Mouse (Mus musculus) limb, embryonic 11.5 days (tissue): ENCODE measurements around the gene Itpk1. TPM values are rescaled to one million over a fixed set of nuclear protein-coding genes. Genes with fewer than 3 reads are reported as not detected.

Experiments
- ATAC-seq: fragments of 200-750 bp; cut with Nextera tagmentation; 2 replicates; pipeline ENCODE4 v1.8.0; 2017; ENCODE audit warnings: low read depth; ENCODE audit not compliant: insufficient number of reproducible peaks, low FRiP score, low TSS enrichment
- DNase-seq: peaks from one replicate; pipeline ENCODE4 v3.0.0-alpha.2; 2015; ENCODE audit warnings: low spot score
- H3K27ac ChIP-seq: fragments of 300-500 bp; sonication (generic); replicated peaks from 2 replicates; pipeline ENCODE4 v1.5.1; 2014; ENCODE audit warnings: low read depth, mild to moderate bottlenecking, low read length
- H3K27me3 ChIP-seq: fragments of 300-500 bp; sonication (generic); 2 replicates; pipeline ENCODE4 v1.6.1; 2014; ENCODE audit warnings: mild to moderate bottlenecking, low read length, mixed read lengths; ENCODE audit not compliant: control insufficient read depth, insufficient read depth
- H3K36me3 ChIP-seq: fragments of 300-500 bp; sonication (generic); 2 replicates; pipeline ENCODE4 v1.6.1; 2014; ENCODE audit warnings: mild to moderate bottlenecking, low read length, moderate library complexity, mixed read lengths; ENCODE audit not compliant: control insufficient read depth, insufficient read depth
- H3K4me1 ChIP-seq: fragments of 300-500 bp; sonication (generic); 2 replicates; pipeline ENCODE4 v1.6.1; 2014; ENCODE audit warnings: low read length, mixed read lengths; ENCODE audit not compliant: control insufficient read depth, insufficient read depth
- H3K4me2 ChIP-seq: fragments of 300-500 bp; sonication (generic); 2 replicates; pipeline ENCODE4 v1.6.1; 2014; ENCODE audit warnings: low read depth, mild to moderate bottlenecking, moderate library complexity; ENCODE audit not compliant: severe bottlenecking
- H3K4me3 ChIP-seq: fragments of 300-500 bp; sonication (generic); 2 replicates; pipeline ENCODE4 v1.5.1; 2014; ENCODE audit warnings: low read depth, low read length
- H3K9ac ChIP-seq: fragments of 300-500 bp; sonication (generic); 2 replicates; pipeline ENCODE4 v1.6.1; 2014; ENCODE audit warnings: mild to moderate bottlenecking, low read length
- H3K9me3 ChIP-seq: fragments of 300-500 bp; sonication (generic); 2 replicates; pipeline ENCODE4 v1.6.1; 2016; ENCODE audit warnings: low read length; ENCODE audit not compliant: control insufficient read depth
- WGBS: fragments of 180-500 bp; shearing (Covaris S2); extraction: QIAGEN DNeasy Blood & Tissue Kit; methylation state at CpG from one replicate; pipeline ENCODE4 v1.1.7; 2014; 5-methylcytosine and 5-hydroxymethylcytosine counted together
- polyA plus RNA-seq: library from polyadenylated mRNA; unstranded; fragments of >200 nt; fragmentation: Nextera tagmentation; extraction: Ambion mirVana; gene quantifications from 2 replicates; pipeline ENCODE4 v1.2.1, GENCODE M21; 2014

Itpk1 gene
- polyA plus RNA-seq, 1 experiment from 2014 or later: 7.7 TPM

- Histone ChIP-seq H3K27me3 (no peaks in the 10 kb centered on the region), H3K4me1 (no peaks in the 10 kb centered on the region), H3K36me3 (no peaks in the 10 kb centered on the region), H3K27ac (no peak overlapping the region), H3K9me3 (no peaks in the 10 kb centered on the region), H3K4me3 (no peak overlapping the region), H3K9ac (no peak overlapping the region), H3K4me2 (no peak overlapping the region)
- ATAC-seq: no peak
- no peak for DNase-seq
- WGBS: 86% methylated on average over 8 of the region's 8 CpGs
Measured at GRCm38 (mm10) chr12:102651401-102651800, 53.3 kb downstream of the Itpk1 start.

- Histone ChIP-seq H3K9me3 (no peaks in the 10 kb centered on the region), H3K27ac (no peak overlapping the region), H3K27me3 (no peaks in the 10 kb centered on the region), H3K9ac (no peak overlapping the region), H3K4me2 (no peak overlapping the region), H3K36me3 (no peaks in the 10 kb centered on the region), H3K4me3 (no peak overlapping the region), H3K4me1 (no peaks in the 10 kb centered on the region)
- WGBS: 90% methylated on average over 4 of the region's 4 CpGs
- DNase-seq (no peak), ATAC-seq (no peak)
Measured at GRCm38 (mm10) chr12:102650649-102651048, 54.1 kb downstream of the Itpk1 start.

GRCm38 (mm10) chr12:102647839-102648564 is 56.7 kb downstream of the Itpk1 start:
- Histone ChIP-seq H3K4me2 (no peak overlapping the region), H3K4me3 (no peak overlapping the region), H3K9ac (no peak overlapping the region), H3K4me1 (no peaks in the 10 kb centered on the region), H3K36me3 (no peaks in the 10 kb centered on the region), H3K9me3 (no peaks in the 10 kb centered on the region), H3K27ac (no peak overlapping the region), H3K27me3 (no peaks in the 10 kb centered on the region)
- ATAC-seq (no peak), DNase-seq (no peak)
- 83% methylated on average over 14 of the region's 14 CpGs for WGBS

GRCm38 (mm10) chr12:102646586-102647260 is 58.0 kb downstream of the Itpk1 start:
- WGBS: 62% methylated on average over 7 of the region's 7 CpGs
- DNase-seq (no peak), ATAC-seq (0 out of 2 replicates have a peak, but pooled peaks have one; percentile 36)
- no peak overlapping the region for H3K4me2 ChIP-seq
- H3K4me3 ChIP-seq: no peak overlapping the region
- no peaks in the 10 kb centered on the region for H3K9me3 ChIP-seq
- no peaks in the 10 kb centered on the region for H3K4me1 ChIP-seq
- no peak overlapping the region for H3K9ac ChIP-seq
- no peaks in the 10 kb centered on the region for H3K36me3 ChIP-seq
- no peak overlapping the region for H3K27ac ChIP-seq
- H3K27me3 ChIP-seq: no peaks in the 10 kb centered on the region

- DNase-seq (no peak), ATAC-seq (no peak)
- Histone ChIP-seq H3K4me3 (no peak overlapping the region), H3K27me3 (no peaks in the 10 kb centered on the region), H3K27ac (no peak overlapping the region), H3K4me2 (no peak overlapping the region), H3K9ac (no peak overlapping the region), H3K36me3 (no peaks in the 10 kb centered on the region), H3K4me1 (no peaks in the 10 kb centered on the region), H3K9me3 (no peaks in the 10 kb centered on the region)
- 90% methylated on average over 6 of the region's 6 CpGs for WGBS
Measured at GRCm38 (mm10) chr12:102645911-102646585, 58.7 kb downstream of the Itpk1 start.

GRCm38 (mm10) chr12:102643316-102643715 is 61.4 kb downstream of the Itpk1 start:
- WGBS: 93% methylated on average over 6 of the region's 6 CpGs
- H3K4me3 ChIP-seq: no peak overlapping the region
- peaks cover 3% of the 10 kb centered on the region; the same call in 1 of the 2 replicates for H3K4me1 ChIP-seq
- no peak overlapping the region for H3K27ac ChIP-seq
- H3K4me2 ChIP-seq: no peak overlapping the region
- no peak overlapping the region for H3K9ac ChIP-seq
- H3K27me3 ChIP-seq: no peaks in the 10 kb centered on the region
- DNase-seq (no peak), ATAC-seq (no peak)
- no peaks in the 10 kb centered on the region for H3K36me3 ChIP-seq
- H3K9me3 ChIP-seq: no peaks in the 10 kb centered on the region

- H3K4me2 ChIP-seq: no peak overlapping the region
- H3K4me1 ChIP-seq: peaks cover 3% of the 10 kb centered on the region; the same call in 1 of the 2 replicates
- H3K27me3 ChIP-seq: no peaks in the 10 kb centered on the region
- H3K9ac ChIP-seq: no peak overlapping the region
- 64% methylated on average over 9 of the region's 9 CpGs for WGBS
- no peak overlapping the region for H3K27ac ChIP-seq
- H3K36me3 ChIP-seq: no peaks in the 10 kb centered on the region
- no peak for ATAC-seq
- no peaks in the 10 kb centered on the region for H3K9me3 ChIP-seq
- no peak for DNase-seq
- no peak overlapping the region for H3K4me3 ChIP-seq
Measured at GRCm38 (mm10) chr12:102640436-102641163, 64.1 kb downstream of the Itpk1 start.

GRCm38 (mm10) chr12:102638878-102639277 is 65.9 kb downstream of the Itpk1 start:
- H3K9me3 ChIP-seq: no peaks in the 10 kb centered on the region
- no peak overlapping the region for H3K27ac ChIP-seq
- WGBS: 73% methylated on average over 3 of the region's 3 CpGs
- no peak overlapping the region for H3K4me2 ChIP-seq
- H3K4me3 ChIP-seq: no peak overlapping the region
- H3K4me1 ChIP-seq: peaks cover 3% of the 10 kb centered on the region; the same call in 1 of the 2 replicates
- no peaks in the 10 kb centered on the region for H3K27me3 ChIP-seq
- no peak overlapping the region for H3K9ac ChIP-seq
- DNase-seq (no peak), ATAC-seq (no peak)
- H3K36me3 ChIP-seq: no peaks in the 10 kb centered on the region
